Mouse (Mus musculus) CH12.LX (cell line): ENCODE measurements around the gene Ssbp2.

ENCODE experiments used
- BHLHE40 ChIP-seq: IDR thresholded peaks from 2 replicates; pipeline ENCODE4 v1.6.1; 2011; ENCODE audit warnings: mild to moderate bottlenecking, low read depth, low read length, improper control_type of control experiment
- CTCF ChIP-seq, 2 experiments: IDR thresholded peaks in 1 of 2; conservative IDR thresholded peaks in 1 of 2; 2 replicates each; pipeline ENCODE4 v1.5.1; 2011 to 2012; ENCODE audit warnings: low read depth in 2 of 2, low read length in 2 of 2, improper control_type of control experiment in 1 of 2, inconsistent platforms in 1 of 2, mild to moderate bottlenecking in 1 of 2, moderate library complexity in 1 of 2
- EP300 ChIP-seq: IDR thresholded peaks from 2 replicates; pipeline ENCODE4 v1.6.1; 2011; ENCODE audit warnings: low read length, improper control_type of control experiment
- GABPA ChIP-seq: IDR thresholded peaks from 2 replicates; pipeline ENCODE4 v1.6.1; 2012; ENCODE audit warnings: low read depth, low read length, improper control_type of control experiment, inconsistent platforms; ENCODE audit not compliant: insufficient replicate concordance
- KAT2A ChIP-seq: IDR thresholded peaks from 2 replicates; pipeline ENCODE4 v1.6.1; 2012; ENCODE audit warnings: low read length, improper control_type of control experiment, inconsistent platforms; ENCODE audit not compliant: insufficient replicate concordance
- MAFK ChIP-seq: IDR thresholded peaks from 2 replicates; pipeline ENCODE4 v1.6.1; 2011; ENCODE audit warnings: low read length, improper control_type of control experiment; ENCODE audit not compliant: insufficient replicate concordance
- MAX ChIP-seq: IDR thresholded peaks from 2 replicates; pipeline ENCODE4 v1.6.1; 2011; ENCODE audit warnings: low read length, improper control_type of control experiment
- POLR2A ChIP-seq: IDR thresholded peaks from 2 replicates; pipeline ENCODE4 v1.6.1; 2011; ENCODE audit warnings: low read depth, mild to moderate bottlenecking, improper control_type of control experiment, low read length
- RAD21 ChIP-seq: IDR thresholded peaks from 2 replicates; pipeline ENCODE4 v1.6.1; 2011; ENCODE audit warnings: low read depth, mild to moderate bottlenecking, low read length, improper control_type of control experiment, moderate library complexity
- RCOR1 ChIP-seq: conservative IDR thresholded peaks from 2 replicates; pipeline ENCODE4 v1.6.1; 2012; ENCODE audit warnings: low read depth, mild to moderate bottlenecking, inconsistent platforms, low read length, improper control_type of control experiment
- TCF12 ChIP-seq: IDR thresholded peaks from 2 replicates; pipeline ENCODE4 v1.6.1; 2014; ENCODE audit warnings: low read depth, mild to moderate bottlenecking, inconsistent platforms, low read length, improper control_type of control experiment
- ZC3H11A ChIP-seq: IDR thresholded peaks from 2 replicates; pipeline ENCODE4 v1.6.1; 2012; ENCODE audit warnings: low read depth, mild to moderate bottlenecking, inconsistent platforms, low read length, improper control_type of control experiment

GRCm38 (mm10) chr13:91746470-91746869 lies 286.4 kb downstream of the Ssbp2 start:
- no peak for TF ChIP-seq TCF12
- TF ChIP-seq MAX: no peak
- TF ChIP-seq KAT2A: no peak
- no peak for TF ChIP-seq GABPA
- TF ChIP-seq CTCF (conservative IDR thresholded peaks at IDR 0.05 in 1 of 2, IDR thresholded peaks at IDR 0.05 in 1 of 2; ENCODE audit: low read depth in 2 of 2, low read length in 2 of 2): no peak
- TF ChIP-seq MAFK: no peak
- TF ChIP-seq POLR2A: no peak
- no peak for TF ChIP-seq EP300
- no peak for TF ChIP-seq RCOR1
- TF ChIP-seq ZC3H11A: no peak
- no peak for TF ChIP-seq BHLHE40
- TF ChIP-seq RAD21: no peak
